Mouse (Mus musculus): ENCODE measurements around the gene Klhl29.

Gene Klhl29

GRCm38 (mm10) chr12:5301841-5302240 is 73.6 kb downstream of the Klhl29 start:
- DNase-seq (ENCODE audit: low spot score) = no peak

GRCm38 (mm10) chr12:5296422-5296821 is 79.1 kb downstream of the Klhl29 start:
- DNase-seq (ENCODE audit: low spot score) = no peak

- DNase-seq (ENCODE audit: low spot score) = no peak
These were observed 83.2 kb downstream of the Klhl29 start for GRCm38 (mm10) chr12:5292316-5292715.

- no peak for DNase-seq (ENCODE audit: low spot score)
These were observed 89.9 kb downstream of the Klhl29 start for GRCm38 (mm10) chr12:5285579-5285978.

GRCm38 (mm10) chr12:5284961-5285360 is 90.5 kb downstream of the Klhl29 start:
- DNase-seq (ENCODE audit: low spot score) = no peak

GRCm38 (mm10) chr12:5283654-5284053 is 91.8 kb downstream of the Klhl29 start:
- DNase-seq (ENCODE audit: low spot score) = no peak

- DNase-seq (ENCODE audit: low spot score) = no peak
These were observed 92.9 kb downstream of the Klhl29 start for GRCm38 (mm10) chr12:5282611-5283010.

- DNase-seq (ENCODE audit: low spot score) = no peak
These were observed 95.6 kb downstream of the Klhl29 start for GRCm38 (mm10) chr12:5279873-5280272.

- no peak for DNase-seq (ENCODE audit: low spot score)
These were observed 98.5 kb downstream of the Klhl29 start for GRCm38 (mm10) chr12:5277028-5277427.

- DNase-seq (ENCODE audit: low spot score) = no peak
These were observed 100.0 kb downstream of the Klhl29 start for GRCm38 (mm10) chr12:5275507-5275936.

- no peak for DNase-seq (ENCODE audit: low spot score)
These were observed 101.0 kb downstream of the Klhl29 start for GRCm38 (mm10) chr12:5274519-5274944.

- no peak for DNase-seq (ENCODE audit: low spot score)
These were observed 102.0 kb downstream of the Klhl29 start for GRCm38 (mm10) chr12:5273316-5274047.

GRCm38 (mm10) chr12:5270527-5270926 is 105.0 kb downstream of the Klhl29 start:
- DNase-seq (ENCODE audit: low spot score) = no peak

- no peak for DNase-seq (ENCODE audit: low spot score)
These were observed 105.5 kb downstream of the Klhl29 start for GRCm38 (mm10) chr12:5269936-5270335.

GRCm38 (mm10) chr12:5269061-5269460 is 106.4 kb downstream of the Klhl29 start:
- no peak for DNase-seq (ENCODE audit: low spot score)

- DNase-seq (ENCODE audit: low spot score) = no peak
These were observed 107.3 kb downstream of the Klhl29 start for GRCm38 (mm10) chr12:5268188-5268612.

- no peak for DNase-seq (ENCODE audit: low spot score)
These were observed 108.0 kb downstream of the Klhl29 start for GRCm38 (mm10) chr12:5267271-5268187.

- no peak for DNase-seq (ENCODE audit: low spot score)
These were observed 108.7 kb downstream of the Klhl29 start for GRCm38 (mm10) chr12:5266773-5267172.

GRCm38 (mm10) chr12:5261476-5261875 is 114.0 kb downstream of the Klhl29 start:
- no peak for DNase-seq (ENCODE audit: low spot score)

- no peak for DNase-seq (ENCODE audit: low spot score)
These were observed 116.7 kb downstream of the Klhl29 start for GRCm38 (mm10) chr12:5258779-5259178.

- DNase-seq (ENCODE audit: low spot score) = no peak
These were observed 118.3 kb downstream of the Klhl29 start for GRCm38 (mm10) chr12:5257174-5257573.

- no peak for DNase-seq (ENCODE audit: low spot score)
These were observed 120.4 kb downstream of the Klhl29 start for GRCm38 (mm10) chr12:5255079-5255478.

All from MN1 (cell line).